Mouse (Mus musculus): ENCODE measurements around the gene Il17ra. TPM values are rescaled to one million over a fixed set of nuclear protein-coding genes. Genes with fewer than 3 reads are reported as not detected.

Il17ra gene
- polyA plus RNA-seq, 1 experiment from 2014 or later, result 7.2 TPM

- Histone ChIP-seq H3K4me2 (no peak overlapping the region), H3K9me3 (no peaks in the 10 kb centered on the region), H3K9ac (no peak overlapping the region), H3K27ac (no peak overlapping the region), H3K4me1 (peaks cover 11% of the 10 kb centered on the region), H3K4me3 (replicated peaks) (no peak overlapping the region), H3K36me3 (no peaks in the 10 kb centered on the region), H3K27me3 (replicated peaks) (peaks cover 17% of the 10 kb centered on the region)
- no peak for ATAC-seq (ENCODE audit: insufficient read depth, low FRiP score, low read depth)
- 60% methylated on average over 15 of the region's 15 CpGs for WGBS
Measured at GRCm38 (mm10) chr6:120461217-120461616, 1.8 kb upstream of the Il17ra start.

- no peak for ATAC-seq (ENCODE audit: insufficient read depth, low FRiP score, low read depth)
- no peak overlapping the region for H3K9ac ChIP-seq
- no peak overlapping the region for H3K27ac ChIP-seq
- H3K27me3 ChIP-seq (replicated peaks), result peaks cover 17% of the 10 kb centered on the region
- 49% methylated on average over 6 of the region's 6 CpGs for WGBS
- no peak overlapping the region for H3K4me2 ChIP-seq
- H3K36me3 ChIP-seq, result no peaks in the 10 kb centered on the region
- H3K9me3 ChIP-seq, result no peaks in the 10 kb centered on the region
- no peak overlapping the region for H3K4me3 ChIP-seq (replicated peaks)
- H3K4me1 ChIP-seq, result peaks cover 11% of the 10 kb centered on the region
Measured at GRCm38 (mm10) chr6:120462251-120462650, 796 bp upstream of the Il17ra start.

- Histone ChIP-seq H3K36me3 (no peaks in the 10 kb centered on the region), H3K9ac (0 out of 2 replicates have a peak overlapping the region, but pooled peaks have one; percentile 23), H3K27me3 (replicated peaks) (peaks cover 17% of the 10 kb centered on the region), H3K4me2 (peak overlapping the region; percentile 76), H3K4me1 (peaks cover 11% of the 10 kb centered on the region), H3K9me3 (no peaks in the 10 kb centered on the region), H3K27ac (no peak overlapping the region), H3K4me3 (replicated peaks) (peak overlapping the region; percentile 71)
- WGBS, result 6% methylated on average over 11 of the region's 11 CpGs
- no peak for ATAC-seq (ENCODE audit: insufficient read depth, low FRiP score, low read depth)
Measured at GRCm38 (mm10) chr6:120463884-120464283, 837 bp downstream of the Il17ra start.

- ATAC-seq (ENCODE audit: insufficient read depth, low FRiP score, low read depth), result no peak
Measured at GRCm38 (mm10) chr6:120464406-120464939, 1.4 kb downstream of the Il17ra start.

GRCm38 (mm10) chr6:120465393-120465792 is 2.3 kb downstream of the Il17ra start:
- no peak overlapping the region for H3K27ac ChIP-seq
- peaks cover 11% of the 10 kb centered on the region for H3K4me1 ChIP-seq
- 44% methylated on average over 4 of the region's 4 CpGs for WGBS
- H3K36me3 ChIP-seq, result no peaks in the 10 kb centered on the region
- no peak overlapping the region for H3K9ac ChIP-seq
- no peak for ATAC-seq (ENCODE audit: insufficient read depth, low FRiP score, low read depth)
- no peak overlapping the region for H3K4me2 ChIP-seq
- no peaks in the 10 kb centered on the region for H3K9me3 ChIP-seq
- peaks cover 17% of the 10 kb centered on the region for H3K27me3 ChIP-seq (replicated peaks)
- H3K4me3 ChIP-seq (replicated peaks), result no peak overlapping the region

More at GRCm38 (mm10) chr6:120464406-120464939, 1.4 kb downstream of the Il17ra start:
- Histone ChIP-seq H3K9ac (no peak overlapping the region), H3K27me3 (replicated peaks) (peaks cover 17% of the 10 kb centered on the region), H3K27ac (no peak overlapping the region), H3K36me3 (no peaks in the 10 kb centered on the region), H3K9me3 (no peaks in the 10 kb centered on the region), H3K4me3 (replicated peaks) (peak overlapping the region; percentile 71), H3K4me1 (peaks cover 11% of the 10 kb centered on the region), H3K4me2 (peak overlapping the region; percentile 76)
- WGBS, result 42% methylated on average over 9 of the region's 9 CpGs

GRCm38 (mm10) chr6:120466609-120467329 is 3.7 kb downstream of the Il17ra start:
- Histone ChIP-seq H3K4me3 (replicated peaks) (no peak overlapping the region), H3K9me3 (no peaks in the 10 kb centered on the region), H3K27ac (no peak overlapping the region), H3K9ac (no peak overlapping the region), H3K36me3 (no peaks in the 10 kb centered on the region), H3K4me1 (peaks cover 11% of the 10 kb centered on the region), H3K27me3 (replicated peaks) (peaks cover 11% of the 10 kb centered on the region), H3K4me2 (no peak overlapping the region)
- WGBS, result 72% methylated on average over 10 of the region's 10 CpGs
- ATAC-seq (ENCODE audit: insufficient read depth, low FRiP score, low read depth), result no peak

GRCm38 (mm10) chr6:120468259-120468658 is 5.2 kb downstream of the Il17ra start:
- H3K4me3 ChIP-seq (replicated peaks), result no peak overlapping the region
- peaks cover 9% of the 10 kb centered on the region for H3K27me3 ChIP-seq (replicated peaks)
- no peak overlapping the region for H3K4me2 ChIP-seq
- no peak for ATAC-seq (ENCODE audit: insufficient read depth, low FRiP score, low read depth)
- peaks cover 10% of the 10 kb centered on the region for H3K4me1 ChIP-seq
- H3K9ac ChIP-seq, result no peak overlapping the region
- no peaks in the 10 kb centered on the region for H3K9me3 ChIP-seq
- H3K36me3 ChIP-seq, result no peaks in the 10 kb centered on the region
- WGBS, result 91% methylated on average over 4 of the region's 4 CpGs
- H3K27ac ChIP-seq, result no peak overlapping the region

GRCm38 (mm10) chr6:120469268-120469667 is 6.2 kb downstream of the Il17ra start:
- Histone ChIP-seq H3K4me3 (replicated peaks) (no peak overlapping the region), H3K4me1 (no peaks in the 10 kb centered on the region; the same call in 1 of the 2 replicates), H3K9ac (no peak overlapping the region), H3K36me3 (no peaks in the 10 kb centered on the region), H3K4me2 (no peak overlapping the region), H3K9me3 (no peaks in the 10 kb centered on the region), H3K27ac (no peak overlapping the region), H3K27me3 (replicated peaks) (peaks cover 3% of the 10 kb centered on the region; the same call in 1 of the 2 replicates)
- ATAC-seq (ENCODE audit: insufficient read depth, low FRiP score, low read depth), result no peak
- WGBS, result 68% methylated on average over 3 of the region's 3 CpGs

- no peak overlapping the region for H3K27ac ChIP-seq
- H3K4me3 ChIP-seq (replicated peaks), result no peak overlapping the region
- no peak for ATAC-seq (ENCODE audit: insufficient read depth, low FRiP score, low read depth)
- no peaks in the 10 kb centered on the region for H3K9me3 ChIP-seq
- no peaks in the 10 kb centered on the region for H3K36me3 ChIP-seq
- no peak overlapping the region for H3K4me2 ChIP-seq
- H3K9ac ChIP-seq, result no peak overlapping the region
- H3K4me1 ChIP-seq, result no peaks in the 10 kb centered on the region
- H3K27me3 ChIP-seq (replicated peaks), result peaks cover 3% of the 10 kb centered on the region; the same call in 1 of the 2 replicates
Measured at GRCm38 (mm10) chr6:120469770-120470169, 6.7 kb downstream of the Il17ra start.

GRCm38 (mm10) chr6:120470666-120471065 is 7.6 kb downstream of the Il17ra start:
- Histone ChIP-seq H3K9me3 (no peaks in the 10 kb centered on the region), H3K4me3 (replicated peaks) (no peak overlapping the region), H3K4me1 (no peaks in the 10 kb centered on the region), H3K27ac (no peak overlapping the region), H3K27me3 (replicated peaks) (no peaks in the 10 kb centered on the region), H3K9ac (no peak overlapping the region), H3K36me3 (no peaks in the 10 kb centered on the region), H3K4me2 (no peak overlapping the region)
- 73% methylated on average over 1 of the region's 1 CpGs for WGBS
- no peak for ATAC-seq (ENCODE audit: insufficient read depth, low FRiP score, low read depth)

- WGBS, result 36% methylated on average over 5 of the region's 5 CpGs
- ATAC-seq (ENCODE audit: insufficient read depth, low FRiP score, low read depth), result no peak
Measured at GRCm38 (mm10) chr6:120471991-120472441, 9.0 kb downstream of the Il17ra start.

GRCm38 (mm10) chr6:120472455-120473140 is 9.6 kb downstream of the Il17ra start:
- Histone ChIP-seq H3K4me1 (no peaks in the 10 kb centered on the region), H3K4me3 (replicated peaks) (no peak overlapping the region), H3K27me3 (replicated peaks) (no peaks in the 10 kb centered on the region), H3K27ac (no peak overlapping the region), H3K9ac (no peak overlapping the region), H3K4me2 (no peak overlapping the region), H3K36me3 (no peaks in the 10 kb centered on the region), H3K9me3 (no peaks in the 10 kb centered on the region)
- no peak for ATAC-seq (ENCODE audit: insufficient read depth, low FRiP score, low read depth)
- WGBS, result 37% methylated on average over 8 of the region's 8 CpGs

More at GRCm38 (mm10) chr6:120471991-120472441, 9.0 kb downstream of the Il17ra start:
- Histone ChIP-seq H3K4me3 (replicated peaks) (no peak overlapping the region), H3K27me3 (replicated peaks) (no peaks in the 10 kb centered on the region), H3K27ac (no peak overlapping the region), H3K4me1 (no peaks in the 10 kb centered on the region), H3K9ac (no peak overlapping the region), H3K36me3 (no peaks in the 10 kb centered on the region), H3K9me3 (no peaks in the 10 kb centered on the region), H3K4me2 (no peak overlapping the region)

All from stomach, embryonic 15.5 days (tissue).